Mouse (Mus musculus): ENCODE data around the gene Traf3ip2. TPM values are rescaled to one million over a fixed set of nuclear protein-coding genes. Genes with fewer than 3 reads are reported as not detected.

Gene Traf3ip2
- polyA plus RNA-seq, 1 experiment from 2014 or later, result 6.8 TPM

GRCm38 (mm10) chr10:39612131-39612530, 603 bp upstream of the Traf3ip2 start:
- Histone ChIP-seq H3K9me3 (ENCODE audit: control insufficient read depth, low read length) (no peaks in the 10 kb centered on the region), H3K27ac (replicated peaks; ENCODE audit: low read depth, low read length) (no peak overlapping the region), H3K4me3 (replicated peaks; ENCODE audit: low read depth, low read length) (no peak overlapping the region), H3K4me2 (ENCODE audit: low read length) (no peak overlapping the region), H3K36me3 (ENCODE audit: control insufficient read depth, insufficient read depth, low read length) (no peaks in the 10 kb centered on the region), H3K27me3 (ENCODE audit: control insufficient read depth, insufficient read depth, low read length) (no peaks in the 10 kb centered on the region), H3K4me1 (ENCODE audit: control insufficient read depth, insufficient read depth, low read length) (peaks cover 16% of the 10 kb centered on the region; the same call in 1 of the 2 replicates), H3K9ac (replicated peaks; ENCODE audit: low read length) (no peak overlapping the region)
- WGBS, result 73% methylated on average over 2 of the region's 2 CpGs
- ATAC-seq (ENCODE audit: low FRiP score, low TSS enrichment), result no peak
- DNase-seq, result no peak

- no peaks in the 10 kb centered on the region for H3K36me3 ChIP-seq (ENCODE audit: control insufficient read depth, insufficient read depth, low read length)
- H3K27ac ChIP-seq (replicated peaks; ENCODE audit: low read depth, low read length), result no peak overlapping the region
- 13% methylated on average over 26 of the region's 26 CpGs for WGBS
- H3K4me3 ChIP-seq (replicated peaks; ENCODE audit: low read depth, low read length), result no peak overlapping the region
- peak overlapping the region; percentile 31 for H3K4me2 ChIP-seq (ENCODE audit: low read length)
- no peaks in the 10 kb centered on the region for H3K27me3 ChIP-seq (ENCODE audit: control insufficient read depth, insufficient read depth, low read length)
- H3K9me3 ChIP-seq (ENCODE audit: control insufficient read depth, low read length), result no peaks in the 10 kb centered on the region
- H3K9ac ChIP-seq (replicated peaks; ENCODE audit: low read length), result 0 out of 2 replicates have a peak overlapping the region, but pooled peaks have one; percentile 29
- peak; percentile 57; the same call in 1 of the 2 replicates for ATAC-seq (ENCODE audit: low FRiP score, low TSS enrichment)
- DNase-seq, result peak; percentile 60
- H3K4me1 ChIP-seq (ENCODE audit: control insufficient read depth, insufficient read depth, low read length), result peaks cover 16% of the 10 kb centered on the region; the same call in 1 of the 2 replicates
Observed at GRCm38 (mm10) chr10:39612989-39613831, 476 bp downstream of the Traf3ip2 start.

GRCm38 (mm10) chr10:39613973-39614372, 1.2 kb downstream of the Traf3ip2 start:
- Histone ChIP-seq H3K27me3 (ENCODE audit: control insufficient read depth, insufficient read depth, low read length) (no peaks in the 10 kb centered on the region), H3K4me2 (ENCODE audit: low read length) (no peak overlapping the region), H3K9ac (replicated peaks; ENCODE audit: low read length) (no peak overlapping the region), H3K36me3 (ENCODE audit: control insufficient read depth, insufficient read depth, low read length) (no peaks in the 10 kb centered on the region), H3K27ac (replicated peaks; ENCODE audit: low read depth, low read length) (no peak overlapping the region), H3K9me3 (ENCODE audit: control insufficient read depth, low read length) (no peaks in the 10 kb centered on the region), H3K4me1 (ENCODE audit: control insufficient read depth, insufficient read depth, low read length) (peaks cover 16% of the 10 kb centered on the region; the same call in 1 of the 2 replicates), H3K4me3 (replicated peaks; ENCODE audit: low read depth, low read length) (no peak overlapping the region)
- ATAC-seq (ENCODE audit: low FRiP score, low TSS enrichment) (no peak), DNase-seq (no peak)
- 41% methylated on average over 2 of the region's 2 CpGs for WGBS

- WGBS, result 30% methylated on average over 6 of the region's 6 CpGs
- H3K9me3 ChIP-seq (ENCODE audit: control insufficient read depth, low read length), result no peaks in the 10 kb centered on the region
- no peak; the same call in 1 of the 2 replicates for ATAC-seq (ENCODE audit: low FRiP score, low TSS enrichment)
Observed at GRCm38 (mm10) chr10:39614676-39615075, 1.9 kb downstream of the Traf3ip2 start.

GRCm38 (mm10) chr10:39615531-39616229, 2.9 kb downstream of the Traf3ip2 start:
- H3K4me3 ChIP-seq (replicated peaks; ENCODE audit: low read depth, low read length), result no peak overlapping the region
- 88% methylated on average over 12 of the region's 12 CpGs for WGBS
- peaks cover 16% of the 10 kb centered on the region; the same call in 1 of the 2 replicates for H3K4me1 ChIP-seq (ENCODE audit: control insufficient read depth, insufficient read depth, low read length)
- no peaks in the 10 kb centered on the region for H3K9me3 ChIP-seq (ENCODE audit: control insufficient read depth, low read length)
- no peak overlapping the region for H3K9ac ChIP-seq (replicated peaks; ENCODE audit: low read length)
- H3K36me3 ChIP-seq (ENCODE audit: control insufficient read depth, insufficient read depth, low read length), result no peaks in the 10 kb centered on the region
- no peak overlapping the region for H3K4me2 ChIP-seq (ENCODE audit: low read length)
- no peak overlapping the region for H3K27ac ChIP-seq (replicated peaks; ENCODE audit: low read depth, low read length)
- H3K27me3 ChIP-seq (ENCODE audit: control insufficient read depth, insufficient read depth, low read length), result no peaks in the 10 kb centered on the region
- ATAC-seq (ENCODE audit: low FRiP score, low TSS enrichment) (no peak), DNase-seq (no peak)

More at GRCm38 (mm10) chr10:39614676-39615075, 1.9 kb downstream of the Traf3ip2 start:
- no peak for DNase-seq
- Histone ChIP-seq H3K27ac (replicated peaks; ENCODE audit: low read depth, low read length) (no peak overlapping the region), H3K36me3 (ENCODE audit: control insufficient read depth, insufficient read depth, low read length) (no peaks in the 10 kb centered on the region), H3K4me2 (ENCODE audit: low read length) (no peak overlapping the region), H3K9ac (replicated peaks; ENCODE audit: low read length) (no peak overlapping the region), H3K4me3 (replicated peaks; ENCODE audit: low read depth, low read length) (no peak overlapping the region), H3K4me1 (ENCODE audit: control insufficient read depth, insufficient read depth, low read length) (peaks cover 16% of the 10 kb centered on the region; the same call in 1 of the 2 replicates), H3K27me3 (ENCODE audit: control insufficient read depth, insufficient read depth, low read length) (no peaks in the 10 kb centered on the region)

GRCm38 (mm10) chr10:39616230-39616590, 3.5 kb downstream of the Traf3ip2 start:
- H3K9ac ChIP-seq (replicated peaks; ENCODE audit: low read length), result no peak overlapping the region
- H3K4me1 ChIP-seq (ENCODE audit: control insufficient read depth, insufficient read depth, low read length), result peaks cover 16% of the 10 kb centered on the region; the same call in 1 of the 2 replicates
- no peaks in the 10 kb centered on the region for H3K9me3 ChIP-seq (ENCODE audit: control insufficient read depth, low read length)
- DNase-seq (no peak), ATAC-seq (ENCODE audit: low FRiP score, low TSS enrichment) (no peak)
- WGBS, result 90% methylated on average over 9 of the region's 9 CpGs
- H3K4me3 ChIP-seq (replicated peaks; ENCODE audit: low read depth, low read length), result no peak overlapping the region
- no peaks in the 10 kb centered on the region for H3K27me3 ChIP-seq (ENCODE audit: control insufficient read depth, insufficient read depth, low read length)
- H3K36me3 ChIP-seq (ENCODE audit: control insufficient read depth, insufficient read depth, low read length), result no peaks in the 10 kb centered on the region
- H3K4me2 ChIP-seq (ENCODE audit: low read length), result no peak overlapping the region
- H3K27ac ChIP-seq (replicated peaks; ENCODE audit: low read depth, low read length), result no peak overlapping the region

GRCm38 (mm10) chr10:39616626-39617025, 3.9 kb downstream of the Traf3ip2 start:
- no peak overlapping the region for H3K4me3 ChIP-seq (replicated peaks; ENCODE audit: low read depth, low read length)
- peaks cover 16% of the 10 kb centered on the region; the same call in 1 of the 2 replicates for H3K4me1 ChIP-seq (ENCODE audit: control insufficient read depth, insufficient read depth, low read length)
- ATAC-seq (ENCODE audit: low FRiP score, low TSS enrichment), result no peak
- H3K36me3 ChIP-seq (ENCODE audit: control insufficient read depth, insufficient read depth, low read length), result peaks cover 3% of the 10 kb centered on the region; the same call in 1 of the 2 replicates
- no peak overlapping the region for H3K9ac ChIP-seq (replicated peaks; ENCODE audit: low read length)
- no peak overlapping the region for H3K4me2 ChIP-seq (ENCODE audit: low read length)
- H3K27me3 ChIP-seq (ENCODE audit: control insufficient read depth, insufficient read depth, low read length), result no peaks in the 10 kb centered on the region
- H3K27ac ChIP-seq (replicated peaks; ENCODE audit: low read depth, low read length), result no peak overlapping the region
- DNase-seq, result no peak
- no peaks in the 10 kb centered on the region for H3K9me3 ChIP-seq (ENCODE audit: control insufficient read depth, low read length)
- 92% methylated on average over 8 of the region's 8 CpGs for WGBS

- DNase-seq, result no peak
- Histone ChIP-seq H3K27me3 (ENCODE audit: control insufficient read depth, insufficient read depth, low read length) (no peaks in the 10 kb centered on the region), H3K9ac (replicated peaks; ENCODE audit: low read length) (no peak overlapping the region), H3K27ac (replicated peaks; ENCODE audit: low read depth, low read length) (peak overlapping the region; percentile 52; the same call in 1 of the 2 replicates), H3K4me3 (replicated peaks; ENCODE audit: low read depth, low read length) (no peak overlapping the region), H3K4me2 (ENCODE audit: low read length) (no peak overlapping the region), H3K4me1 (ENCODE audit: control insufficient read depth, insufficient read depth, low read length) (peaks cover 11% of the 10 kb centered on the region; the same call in 1 of the 2 replicates), H3K36me3 (ENCODE audit: control insufficient read depth, insufficient read depth, low read length) (peaks cover 8% of the 10 kb centered on the region; the same call in 1 of the 2 replicates), H3K9me3 (ENCODE audit: control insufficient read depth, low read length) (no peaks in the 10 kb centered on the region)
- no peak for ATAC-seq (ENCODE audit: low FRiP score, low TSS enrichment)
- WGBS, result 74% methylated on average over 10 of the region's 10 CpGs
Observed at GRCm38 (mm10) chr10:39618431-39618830, 5.7 kb downstream of the Traf3ip2 start.
